Mouse (Mus musculus) mouse trophoblast stem cell (cell line): ENCODE results near the gene Adgre1.

Source experiments
- in situ Hi-C, 2 experiments: fragments of 300-500 bp; cut with MseI, MboI; formaldehyde crosslinking; loops; 2 replicates in 1 of 2; 3 replicates in 1 of 2; pipeline ENCODE4 v1.15.1; 2025

Gene Adgre1

GRCm38 (mm10) chr17:57358441-57358840 lies at the start of gene Adgre1:
TSS of gene Adgre1 (plus strand) at chr17:57358691.
- in situ Hi-C loops: no loop called here

- in situ Hi-C loops: no loop called here
Measured at GRCm38 (mm10) chr17:57311801-57312200, 46.7 kb upstream of the Adgre1 start.

- in situ Hi-C loops: no loop called here
Measured at GRCm38 (mm10) chr17:57327615-57328014, 30.9 kb upstream of the Adgre1 start.

GRCm38 (mm10) chr17:57328944-57329343 lies 29.5 kb upstream of the Adgre1 start:
- in situ Hi-C loops: no loop called here

- in situ Hi-C loops: loop anchor here (5.0 to 10.0 kb wide), 4 partner anchors 46 to 116 kb away; partner anchors contain the start of gene C3 (in 1 of the 2)
Measured at GRCm38 (mm10) chr17:57330993-57331392, 27.5 kb upstream of the Adgre1 start.

- in situ Hi-C loops: loop anchor here (5.0 to 10.0 kb wide), 4 partner anchors 47 to 117 kb away; partner anchors contain the start of gene C3 (in 1 of the 2)
Measured at GRCm38 (mm10) chr17:57332241-57332640, 26.2 kb upstream of the Adgre1 start.

GRCm38 (mm10) chr17:57334001-57334760 lies 24.3 kb upstream of the Adgre1 start:
- in situ Hi-C loops: loop anchor here (5.0 to 10.0 kb wide), 4 partner anchors 49 to 119 kb away; partner anchors contain the start of gene C3 (in 1 of the 2)

GRCm38 (mm10) chr17:57334761-57335150 lies 23.7 kb upstream of the Adgre1 start:
- in situ Hi-C loops: loop anchor here (5.0 to 10.0 kb wide), 4 partner anchors 50 to 120 kb away; partner anchors contain the start of gene C3 (in 1 of the 2)

GRCm38 (mm10) chr17:57335194-57335593 lies 23.3 kb upstream of the Adgre1 start:
- in situ Hi-C loops: loop anchor here (10.0 kb wide), 3 partner anchors 50 to 120 kb away; partner anchors contain the start of gene C3 (in 1 of the 2)

- in situ Hi-C loops: loop anchor here (10.0 kb wide), 3 partner anchors 51 to 121 kb away; partner anchors contain the start of gene C3 (in 1 of the 2)
Measured at GRCm38 (mm10) chr17:57335673-57336303, 22.7 kb upstream of the Adgre1 start.

- in situ Hi-C loops: loop anchor here (10.0 kb wide), 3 partner anchors 53 to 123 kb away; partner anchors contain the start of gene C3 (in 1 of the 2)
Measured at GRCm38 (mm10) chr17:57337996-57338395, 20.5 kb upstream of the Adgre1 start.

- in situ Hi-C loops: loop anchor here (10.0 kb wide), 3 partner anchors 54 to 124 kb away; partner anchors contain the start of gene C3 (in 1 of the 2)
Measured at GRCm38 (mm10) chr17:57339298-57339697, 19.2 kb upstream of the Adgre1 start.

GRCm38 (mm10) chr17:57341568-57341967 lies 16.9 kb upstream of the Adgre1 start:
- in situ Hi-C loops: no loop called here

- in situ Hi-C loops: no loop called here
Measured at GRCm38 (mm10) chr17:57344029-57344707, 14.3 kb upstream of the Adgre1 start.

GRCm38 (mm10) chr17:57347017-57347416 lies 11.5 kb upstream of the Adgre1 start:
- in situ Hi-C loops: no loop called here

- in situ Hi-C loops: no loop called here
Measured at GRCm38 (mm10) chr17:57347781-57348180, 10.7 kb upstream of the Adgre1 start.

GRCm38 (mm10) chr17:57349067-57349466 lies 9.4 kb upstream of the Adgre1 start:
- in situ Hi-C loops: no loop called here

GRCm38 (mm10) chr17:57350212-57350611 lies 8.3 kb upstream of the Adgre1 start:
- in situ Hi-C loops: no loop called here

- in situ Hi-C loops: no loop called here
Measured at GRCm38 (mm10) chr17:57351107-57351506, 7.4 kb upstream of the Adgre1 start.

GRCm38 (mm10) chr17:57359485-57360241 lies 1.2 kb downstream of the Adgre1 start:
- in situ Hi-C loops: no loop called here
